Mouse (Mus musculus): ENCODE data around the gene Hist1h1a.

GRCm38 (mm10) chr13:23744421-23745380, 18.8 kb upstream of the Hist1h1a start:
- no peak for TF ChIP-seq POLR2A (IDR thresholded peaks at IDR 0.05; ENCODE audit: low read depth, low read length)
- TF ChIP-seq CTCF (conservative IDR thresholded peaks at IDR 0.05; ENCODE audit: insufficient read depth, insufficient read length, low read depth, low read length) = no peak

All from kidney, adult 2 months (tissue).